Mouse (Mus musculus) WW6 (cell line): Measurements from ENCODE around the gene Rnf182.

Source experiments
- DNase-seq: peaks from one replicate; pipeline ENCODE4 v3.0.0-alpha.2; 2013; ENCODE audit warnings: low read depth, low spot score

The Rnf182 gene

GRCm38 (mm10) chr13:43612040-43612439 lies 3.5 kb upstream of the Rnf182 start:
- DNase-seq, result no peak

DNA sequence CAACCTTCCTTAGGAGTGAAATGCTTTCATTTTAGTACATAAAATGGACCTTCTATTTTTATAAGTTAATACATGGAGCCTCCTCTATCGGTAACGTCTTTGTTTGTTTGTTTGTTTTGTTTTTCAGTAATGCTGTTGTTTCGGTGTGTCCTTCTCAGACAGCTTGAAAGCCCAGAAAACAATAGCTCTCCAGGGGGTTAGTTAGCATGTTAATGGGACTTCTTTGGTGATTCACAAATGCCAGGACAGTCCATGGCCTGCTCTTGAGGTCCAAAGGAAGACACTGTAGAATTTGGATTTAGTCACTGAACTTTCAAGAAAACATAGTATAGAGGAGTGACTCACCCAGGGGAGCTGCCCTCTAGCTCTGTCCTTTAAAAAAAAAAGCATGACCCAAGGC lies 843 bp upstream of the Rnf182 start:
- DNase-seq, result peak; percentile 28

GRCm38 (mm10) chr13:43615194-43615576 lies 325 bp upstream of the Rnf182 start:
- no peak for DNase-seq

DNA sequence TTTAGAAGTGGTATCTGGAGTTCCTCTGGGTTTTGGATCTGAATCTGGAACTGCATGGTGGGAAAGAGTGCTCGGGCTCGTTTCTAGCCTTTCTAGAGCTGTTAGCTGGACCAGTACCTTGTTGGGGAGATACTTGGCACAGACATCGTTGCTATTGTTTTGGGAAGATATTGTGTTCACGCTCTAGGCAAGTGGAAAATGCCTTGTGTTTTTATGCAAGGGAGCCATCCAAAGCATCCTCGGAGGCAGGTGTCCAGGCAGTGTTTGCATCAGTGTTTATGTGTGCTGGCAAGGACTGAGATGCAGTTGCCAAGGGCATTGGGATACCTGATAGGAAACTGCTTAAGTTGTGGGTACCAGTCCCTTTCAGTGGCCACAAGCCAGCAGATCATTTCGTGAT lies 1.0 kb downstream of the Rnf182 start:
- no peak for DNase-seq

DNA sequence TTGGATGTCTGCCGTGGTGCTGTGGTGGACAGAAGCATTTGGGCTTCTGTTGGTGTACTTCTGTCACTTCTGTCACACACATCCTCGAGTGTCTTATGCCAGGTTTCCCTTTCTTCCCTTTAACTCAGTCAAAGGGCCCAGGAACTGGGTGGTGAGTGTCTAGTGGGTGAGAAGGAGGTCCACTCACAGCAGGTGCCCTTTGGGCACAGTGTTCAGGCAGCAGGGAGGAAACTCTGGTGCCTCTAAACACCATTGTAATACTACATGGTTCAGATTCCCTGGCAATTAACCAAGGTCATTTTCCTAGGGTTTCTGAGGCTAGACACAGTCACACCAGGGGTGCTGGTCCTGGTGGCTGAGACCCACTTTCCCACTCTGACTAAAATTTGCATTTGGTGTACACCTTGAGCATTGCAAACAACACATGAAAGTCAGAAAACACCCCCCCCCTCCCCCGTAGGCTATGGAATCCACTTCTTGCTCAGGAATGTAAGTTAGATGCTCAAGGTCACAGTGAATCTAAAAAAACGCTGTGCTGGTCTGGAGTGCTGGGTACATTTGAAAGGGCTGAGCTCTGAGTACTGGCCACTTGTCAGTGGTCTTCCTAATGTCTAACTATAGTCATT lies 4.2 kb downstream of the Rnf182 start:
- no peak for DNase-seq

- no peak for DNase-seq
Observed at GRCm38 (mm10) chr13:43627922-43628321, 12.4 kb downstream of the Rnf182 start.

DNA sequence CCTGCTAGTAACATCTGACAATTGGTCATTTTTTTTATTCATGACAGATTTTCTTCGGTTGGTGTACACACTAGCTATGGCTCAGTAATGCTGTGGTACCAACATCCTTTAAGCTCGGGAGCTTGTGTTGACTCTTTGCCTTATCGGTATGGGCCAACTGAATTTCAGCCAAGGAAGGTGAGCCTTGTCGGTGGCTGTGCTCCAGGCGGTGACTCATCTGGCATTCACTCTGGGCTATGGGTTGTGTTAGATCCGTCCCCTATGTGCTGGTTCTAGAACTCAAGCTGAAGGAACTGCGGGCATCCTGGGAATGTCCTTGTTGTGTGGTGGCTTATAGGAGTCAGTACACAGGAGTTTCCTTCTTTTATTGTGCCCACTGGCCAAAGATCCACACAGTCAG lies 14.3 kb downstream of the Rnf182 start:
- DNase-seq, result no peak

DNA sequence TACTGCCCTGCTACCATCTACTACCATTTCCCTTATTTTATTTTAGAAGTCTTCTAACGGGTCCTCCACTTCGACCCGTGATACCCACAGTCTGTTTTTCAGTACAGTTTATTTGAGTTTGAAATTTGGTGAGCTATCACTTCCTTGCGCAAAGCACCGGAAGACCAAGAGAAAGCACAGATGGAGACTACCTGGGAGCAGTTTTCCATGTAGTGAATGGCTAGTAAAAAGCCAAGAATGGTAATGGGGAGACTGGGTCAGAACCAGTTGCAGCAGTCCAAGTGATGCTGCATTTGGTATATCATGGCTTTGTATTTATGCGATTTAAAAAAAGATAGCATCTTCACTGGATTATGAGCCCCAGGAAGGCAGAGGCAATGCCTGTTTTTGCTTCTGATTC lies 15.8 kb downstream of the Rnf182 start:
- no peak for DNase-seq

GRCm38 (mm10) chr13:43633024-43633423 lies 17.5 kb downstream of the Rnf182 start:
- DNase-seq, result no peak

GRCm38 (mm10) chr13:43637720-43638119 lies 22.2 kb downstream of the Rnf182 start:
- no peak for DNase-seq

DNA sequence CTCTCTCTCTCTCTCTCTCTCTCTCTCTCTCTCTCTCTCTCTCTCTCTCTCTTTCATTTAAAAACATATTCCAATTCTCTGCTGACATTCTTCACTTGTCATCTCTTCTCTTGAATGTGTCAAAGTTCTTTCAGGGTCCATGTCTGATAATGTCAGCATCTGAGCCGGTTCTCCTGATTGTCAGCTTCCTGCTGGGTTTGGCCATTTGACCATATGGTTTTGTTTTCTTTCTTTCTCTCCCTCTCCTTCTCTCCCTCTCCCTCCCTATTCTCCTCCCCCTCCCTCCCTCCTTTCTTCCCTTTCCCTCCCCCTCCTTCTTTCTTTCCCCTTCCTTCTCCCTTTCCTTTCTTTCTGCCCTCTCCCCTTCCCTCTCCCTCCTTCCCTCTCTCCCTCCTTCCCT lies 29.5 kb downstream of the Rnf182 start:
- no peak for DNase-seq

DNA sequence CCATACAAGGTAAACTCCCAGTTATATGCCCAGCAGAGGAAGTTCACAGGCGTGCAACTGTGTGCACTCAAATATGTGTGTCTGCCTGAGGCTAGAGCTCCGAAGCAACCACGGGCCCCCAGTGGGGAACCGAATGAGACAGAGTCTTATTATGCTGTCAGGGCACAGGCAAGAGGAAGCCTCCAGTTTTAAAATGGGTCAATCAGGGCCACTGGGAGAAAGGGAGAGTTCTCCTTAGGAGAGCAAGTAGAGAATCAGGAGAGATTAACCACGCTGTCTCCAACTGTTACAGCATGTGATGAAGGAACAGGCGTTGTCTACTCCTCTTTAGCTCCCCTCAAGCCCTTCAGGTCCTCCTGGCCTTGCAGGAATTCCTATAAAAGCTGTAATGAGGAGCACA lies 33.0 kb downstream of the Rnf182 start:
- DNase-seq, result no peak

GRCm38 (mm10) chr13:43651277-43651676 lies 35.8 kb downstream of the Rnf182 start:
- DNase-seq, result no peak

- DNase-seq, result no peak
Observed at GRCm38 (mm10) chr13:43654091-43654490, 38.6 kb downstream of the Rnf182 start.

GRCm38 (mm10) chr13:43663225-43663624 lies 47.7 kb downstream of the Rnf182 start:
- no peak for DNase-seq

GRCm38 (mm10) chr13:43666130-43666529 lies 50.6 kb downstream of the Rnf182 start:
- DNase-seq, result no peak

DNA sequence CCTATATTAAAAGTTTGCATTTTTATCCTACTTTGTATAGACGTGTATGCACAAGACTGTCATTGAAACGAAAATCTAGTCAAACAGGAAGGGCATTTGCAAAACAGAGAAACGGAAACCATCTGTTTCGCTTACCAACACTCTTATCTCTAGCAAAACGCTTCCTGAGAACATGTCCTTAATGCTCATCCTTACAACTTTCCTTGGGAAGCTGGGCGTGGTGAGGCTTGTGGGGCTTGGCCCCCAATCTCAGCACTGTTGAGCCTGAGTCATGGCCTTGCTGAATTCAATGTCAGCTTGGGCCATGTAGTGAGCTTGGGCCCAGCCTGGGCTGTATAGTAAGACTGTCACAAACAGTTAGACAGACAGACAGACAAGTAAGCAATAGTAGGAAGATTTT lies 51.4 kb downstream of the Rnf182 start:
- no peak for DNase-seq

DNA sequence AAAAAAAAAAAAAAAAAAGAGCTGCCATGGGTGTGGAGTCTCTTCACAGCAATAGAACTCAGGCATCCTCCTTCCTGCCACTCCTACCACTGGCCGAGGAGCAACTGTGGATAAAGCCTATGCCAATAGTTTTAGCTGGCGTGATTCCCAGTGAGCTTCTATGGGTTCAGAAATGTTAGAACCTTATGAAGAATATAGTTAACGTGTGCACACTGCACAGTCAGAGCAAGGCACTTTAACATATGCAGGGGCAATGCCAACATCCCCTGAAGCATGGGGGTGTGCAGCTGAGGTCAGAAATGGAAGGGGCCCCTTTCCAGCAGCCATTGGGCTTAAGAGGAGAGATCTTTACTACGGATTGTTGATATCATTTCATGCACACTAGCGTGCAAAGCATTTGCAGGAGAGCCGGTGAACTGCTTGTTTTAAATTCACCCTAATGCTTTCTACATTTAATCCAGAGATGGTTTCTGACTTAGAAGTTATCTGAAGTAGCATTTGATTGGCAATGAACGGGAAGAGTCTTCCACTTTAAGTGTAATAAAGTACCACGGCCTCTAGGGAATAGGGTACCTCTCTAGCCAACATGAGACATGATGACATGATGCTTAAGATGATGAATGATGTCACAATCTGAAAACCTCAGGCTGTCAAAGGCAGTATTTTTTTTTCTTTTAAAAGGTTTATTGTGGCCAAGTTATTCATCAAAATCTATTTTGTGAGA lies 61.8 kb downstream of the Rnf182 start:
- no peak for DNase-seq

DNA sequence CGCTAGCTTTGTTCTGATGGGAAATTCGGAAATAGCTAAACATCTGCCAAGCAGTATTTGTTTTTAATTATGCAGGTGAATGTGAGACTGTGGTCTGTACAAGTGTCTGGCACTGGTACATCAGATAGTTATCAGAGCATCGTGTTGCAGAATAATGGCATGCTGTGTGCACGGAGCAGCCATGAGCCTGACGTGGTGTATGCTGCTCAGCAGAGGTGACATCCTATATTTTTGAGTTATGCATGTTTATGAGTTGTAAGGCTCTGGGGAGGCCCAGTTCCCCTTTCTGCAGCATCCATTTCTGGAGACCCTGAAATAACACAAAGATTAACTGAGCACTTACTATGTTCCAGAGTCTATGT lies 62.4 kb downstream of the Rnf182 start:
- DNase-seq, result no peak

DNA sequence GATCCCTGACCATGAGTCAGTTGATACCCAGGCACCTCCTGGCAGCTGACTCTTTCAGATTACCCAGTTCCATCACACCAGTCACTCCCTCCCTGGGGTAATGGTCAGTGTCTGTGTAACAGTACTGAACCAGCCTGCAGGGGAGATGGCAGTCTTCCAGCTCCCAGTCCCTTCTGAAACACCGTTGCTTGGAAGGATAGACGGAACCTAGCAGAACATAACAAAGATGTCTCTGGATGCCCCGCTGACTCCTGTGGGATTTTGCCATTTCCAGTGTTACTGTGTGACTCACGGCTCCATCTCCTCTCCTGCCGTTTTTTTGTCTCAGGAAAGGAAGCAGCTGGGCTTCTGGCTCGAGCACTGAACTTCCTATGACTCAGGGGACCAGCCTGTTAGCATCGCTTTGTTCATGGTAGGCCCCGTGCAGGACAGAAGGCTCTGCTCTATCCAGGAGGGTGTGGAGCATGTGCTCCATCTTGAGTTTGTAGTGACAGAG lies 69.0 kb downstream of the Rnf182 start:
- DNase-seq, result no peak

- DNase-seq, result no peak
Observed at GRCm38 (mm10) chr13:43688065-43688464, 72.6 kb downstream of the Rnf182 start.

- no peak for DNase-seq
Observed at GRCm38 (mm10) chr13:43691755-43692154, 76.2 kb downstream of the Rnf182 start.

GRCm38 (mm10) chr13:43695521-43695920 lies 80.0 kb downstream of the Rnf182 start:
- no peak for DNase-seq
